Mouse (Mus musculus) olfactory bulb, adult 2 months (tissue): ENCODE data around the gene 4930595D18Rik.

Source experiments
- CTCF ChIP-seq: fragments of 200-500 bp; IDR thresholded peaks from 2 replicates; pipeline ENCODE4 v1.5.1; 2012; ENCODE audit warnings: low read depth, mild to moderate bottlenecking, low read length, moderate library complexity; ENCODE audit not compliant: insufficient read depth
- POLR2A ChIP-seq: fragments of 200-500 bp; IDR thresholded peaks from 2 replicates; pipeline ENCODE4 v1.6.1; 2012; ENCODE audit warnings: mild to moderate bottlenecking, low read depth, low read length, moderate library complexity; ENCODE audit not compliant: insufficient read depth

DNA sequence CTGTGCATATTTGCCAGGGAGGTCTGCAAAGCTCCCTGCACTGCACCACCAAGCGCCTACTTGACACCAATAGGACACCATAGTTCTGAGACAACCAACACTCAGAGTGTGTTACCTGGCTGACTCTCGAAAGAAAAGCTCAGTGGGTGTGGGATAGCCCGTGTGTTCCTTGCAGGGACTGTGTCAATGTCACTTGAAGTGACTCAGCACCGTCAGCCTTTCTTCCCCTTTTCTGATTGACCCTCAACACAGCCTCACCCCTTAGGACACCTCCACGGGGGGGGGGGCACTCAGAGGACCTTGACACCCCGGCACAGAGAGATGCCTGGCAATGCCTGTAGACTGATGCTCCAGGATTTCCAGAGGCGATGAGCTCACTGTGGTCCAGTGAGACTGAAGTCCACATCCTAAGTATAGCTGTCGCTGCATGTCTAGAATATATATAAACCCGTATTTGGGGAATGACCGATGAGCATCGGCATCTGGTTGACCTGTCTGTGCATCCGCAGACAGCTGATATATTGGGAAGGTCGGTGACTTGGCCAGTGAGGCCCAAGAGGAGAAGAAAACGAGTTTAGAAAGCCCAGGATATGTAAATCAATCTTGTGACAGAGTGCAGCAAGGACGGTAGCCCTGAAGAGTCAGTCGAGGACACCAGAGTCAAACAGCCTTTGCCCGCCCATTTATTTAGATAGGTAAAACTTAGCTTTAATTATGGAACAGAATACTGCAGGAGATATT lies 34.6 kb downstream of the 4930595D18Rik start:
- TF ChIP-seq POLR2A: no peak
- no peak for TF ChIP-seq CTCF
